Mouse (Mus musculus): Measurements from ENCODE around the gene Zfr. TPM values are rescaled to one million over a fixed set of nuclear protein-coding genes. Genes with fewer than 3 reads are reported as not detected.
A peak's percentile ranks its signal among the peaks of the same experiment; 100 is the strongest.

The Zfr gene
- 108 and 109 TPM in 2 replicates for polyA plus RNA-seq (2015; fragmentation: Nextera tagmentation; extraction: Ambion mirVana)

DNA sequence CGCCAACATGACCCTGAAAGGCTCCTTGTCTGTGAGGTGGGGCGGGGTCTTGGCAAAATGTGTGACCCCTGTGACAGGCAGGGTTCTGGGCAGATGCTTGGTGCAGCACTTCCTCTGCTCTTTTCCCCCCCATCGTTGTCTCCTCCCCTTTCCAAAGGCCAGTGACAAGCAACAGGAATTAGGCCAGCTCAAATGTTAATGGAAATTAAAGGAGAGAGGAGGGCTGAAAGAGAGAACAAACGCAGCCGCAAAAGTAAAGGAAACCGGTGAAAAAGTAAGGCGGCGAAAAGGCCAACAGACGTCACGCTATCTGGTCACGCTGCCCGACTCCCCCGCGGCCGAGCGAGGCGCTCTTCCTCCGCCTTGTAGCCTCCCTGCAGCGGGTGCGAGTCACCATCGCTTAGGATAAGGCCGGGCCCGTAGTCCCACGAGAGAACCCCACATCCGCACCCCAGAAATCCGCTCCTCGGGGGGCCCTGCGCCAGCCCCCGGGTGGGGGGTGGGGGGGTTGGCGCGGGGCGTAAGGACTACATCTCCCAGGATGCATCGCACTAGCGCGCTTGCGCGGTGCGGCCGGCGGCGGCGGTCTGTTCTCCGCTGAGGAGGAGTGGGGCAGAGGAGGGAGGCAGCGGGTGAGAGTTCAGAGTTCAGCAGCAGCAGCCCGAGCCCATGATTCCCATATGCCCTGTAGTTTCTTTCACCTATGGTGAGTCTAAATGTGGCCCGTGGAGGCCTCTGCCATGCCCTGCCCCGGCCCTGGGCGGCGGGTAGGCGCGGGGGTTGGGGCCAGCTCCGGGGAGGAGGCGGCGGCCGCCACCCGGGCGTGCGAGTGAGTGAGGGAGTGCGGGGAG, at the start of gene Zfr:
Gene Zfr (plus strand): TSS at position 590 of the 851 bp plus-strand sequence.
- Histone ChIP-seq H3K4me1 (peaks cover 15% of the 10 kb centered on the region), H3K4me2 (peak within 1 kb of the TSS; percentile 83), H3K36me3 (peaks cover 5% of the 10 kb centered on the region; the same call in 1 of the 2 replicates), H3K9ac (peak within 1 kb of the TSS; percentile 95), H3K27ac (peak within 1 kb of the TSS; percentile 92), H3K9me3 (replicated peaks) (no peaks in the 10 kb centered on the region), H3K27me3 (no peaks in the 10 kb centered on the region), H3K4me3 (replicated peaks) (peak within 1 kb of the TSS; percentile 83)
- under 1% methylated on average over 57 of the region's 59 CpGs for WGBS
- peak; percentile 92 for ATAC-seq (replicated peaks; ENCODE audit: low FRiP score)

DNA sequence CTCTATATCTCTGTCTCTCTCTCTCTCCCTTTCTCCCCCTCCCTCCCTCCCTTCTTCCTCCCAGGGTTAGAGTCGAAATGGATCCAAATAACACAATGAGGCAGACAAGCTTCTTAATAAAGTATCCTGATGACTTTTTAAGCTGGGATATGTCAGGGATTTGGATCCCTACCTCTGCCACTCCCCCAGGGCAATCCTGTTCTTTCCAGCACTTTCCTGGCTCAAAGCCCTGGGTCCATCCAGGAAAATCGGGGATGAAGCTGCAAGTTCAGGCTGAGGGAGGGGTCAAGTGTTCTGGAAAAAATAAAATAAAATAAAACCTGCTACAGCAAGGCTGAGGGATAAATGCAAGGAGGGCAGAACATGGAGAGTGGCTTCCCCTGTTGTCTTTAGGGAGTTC, 49.7 kb upstream of the Zfr start:
- Histone ChIP-seq H3K9ac (no peak overlapping the region), H3K9me3 (replicated peaks) (no peaks in the 10 kb centered on the region), H3K4me1 (peaks cover 40% of the 10 kb centered on the region), H3K27ac (peak overlapping the region; percentile 88), H3K4me3 (replicated peaks) (no peak overlapping the region), H3K27me3 (no peaks in the 10 kb centered on the region), H3K4me2 (0 out of 2 replicates have a peak overlapping the region, but pooled peaks have one; percentile 7), H3K36me3 (no peaks in the 10 kb centered on the region)
- ATAC-seq (replicated peaks; ENCODE audit: low FRiP score), result no peak
- 61% methylated on average over 2 of the region's 2 CpGs for WGBS

DNA sequence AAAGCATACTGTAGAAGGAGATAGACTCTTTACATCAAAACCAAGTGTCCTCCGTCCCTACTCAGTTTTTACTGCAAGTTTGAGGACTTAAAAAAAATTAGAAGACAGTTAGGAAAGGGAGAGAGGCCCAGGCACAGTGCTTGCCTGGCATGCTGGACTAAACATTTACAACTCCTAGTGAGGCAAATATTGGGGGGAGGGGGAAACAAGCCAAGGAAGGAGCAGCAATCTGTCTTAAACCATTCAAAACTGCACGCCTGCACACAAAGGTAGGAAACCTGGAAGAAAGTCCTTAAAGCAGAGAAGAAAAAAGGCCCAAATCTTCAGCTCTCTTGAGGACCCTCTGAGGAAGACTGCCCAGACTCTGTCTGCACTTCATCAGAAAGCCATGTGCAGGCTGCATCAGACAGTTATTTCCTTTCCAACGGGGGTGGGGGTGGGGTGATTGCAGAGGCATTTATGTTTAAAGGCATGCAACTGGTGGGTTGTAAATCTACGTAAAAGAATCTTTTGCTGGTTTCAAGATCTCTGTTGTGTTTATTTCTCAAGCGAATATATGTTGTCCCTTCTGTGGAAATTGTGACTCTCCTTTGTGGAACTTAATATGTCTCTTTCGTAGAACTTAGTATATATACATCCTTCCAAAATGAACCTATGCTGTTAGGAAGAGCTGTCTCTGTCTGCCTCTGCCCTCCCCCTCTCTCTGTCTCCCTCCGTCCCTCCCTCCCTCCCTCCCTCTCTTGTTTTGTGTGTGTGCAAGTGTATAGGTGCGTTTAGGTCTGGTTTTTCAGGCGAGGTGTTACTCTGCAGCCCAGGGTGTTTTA, 49.0 kb upstream of the Zfr start:
- peak; percentile 70 for ATAC-seq (replicated peaks; ENCODE audit: low FRiP score)
- Histone ChIP-seq H3K27me3 (no peaks in the 10 kb centered on the region), H3K9ac (no peak overlapping the region), H3K4me2 (peak overlapping the region; percentile 7; the same call in 1 of the 2 replicates), H3K27ac (peak overlapping the region; percentile 88), H3K4me1 (peaks cover 40% of the 10 kb centered on the region), H3K9me3 (replicated peaks) (no peaks in the 10 kb centered on the region), H3K4me3 (replicated peaks) (no peak overlapping the region), H3K36me3 (no peaks in the 10 kb centered on the region)
- WGBS, result 41% methylated on average over 9 of the region's 9 CpGs

DNA sequence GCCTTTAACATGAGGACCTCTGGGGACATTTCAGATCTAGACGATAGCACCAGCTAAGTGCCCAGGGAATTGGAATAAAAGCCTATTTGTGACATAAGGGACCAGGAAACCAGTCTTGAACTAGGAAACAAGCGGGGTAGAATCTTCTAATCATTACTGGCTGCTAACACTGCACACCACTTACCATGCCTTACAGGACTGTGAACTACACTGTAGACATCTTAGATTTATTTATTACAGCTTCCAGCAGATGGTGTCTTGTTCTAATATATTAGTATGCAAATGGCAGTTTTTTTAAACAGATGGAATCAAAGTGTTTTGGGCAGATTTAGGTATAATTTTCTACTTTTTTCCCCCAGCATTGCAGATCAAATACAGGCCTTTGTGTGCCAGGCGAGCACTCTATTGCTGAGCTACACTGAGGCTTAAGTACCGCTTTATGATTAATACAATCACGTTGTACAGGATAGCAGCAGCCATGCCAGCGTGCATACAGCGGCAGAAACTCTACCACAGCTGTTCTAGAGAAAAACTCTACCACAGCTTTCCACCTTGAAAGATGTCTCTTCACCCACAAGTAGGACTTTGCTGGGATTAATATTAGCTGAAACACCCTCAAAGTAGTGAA, 44.8 kb upstream of the Zfr start:
- no peaks in the 10 kb centered on the region for H3K27me3 ChIP-seq
- peaks cover 21% of the 10 kb centered on the region for H3K4me1 ChIP-seq
- WGBS, result 93% methylated on average over 7 of the region's 7 CpGs
- no peak overlapping the region for H3K9ac ChIP-seq
- no peak overlapping the region for H3K4me2 ChIP-seq
- no peaks in the 10 kb centered on the region for H3K9me3 ChIP-seq (replicated peaks)
- no peaks in the 10 kb centered on the region for H3K36me3 ChIP-seq
- no peak overlapping the region for H3K4me3 ChIP-seq (replicated peaks)
- H3K27ac ChIP-seq, result no peak overlapping the region
- no peak for ATAC-seq (replicated peaks; ENCODE audit: low FRiP score)

DNA sequence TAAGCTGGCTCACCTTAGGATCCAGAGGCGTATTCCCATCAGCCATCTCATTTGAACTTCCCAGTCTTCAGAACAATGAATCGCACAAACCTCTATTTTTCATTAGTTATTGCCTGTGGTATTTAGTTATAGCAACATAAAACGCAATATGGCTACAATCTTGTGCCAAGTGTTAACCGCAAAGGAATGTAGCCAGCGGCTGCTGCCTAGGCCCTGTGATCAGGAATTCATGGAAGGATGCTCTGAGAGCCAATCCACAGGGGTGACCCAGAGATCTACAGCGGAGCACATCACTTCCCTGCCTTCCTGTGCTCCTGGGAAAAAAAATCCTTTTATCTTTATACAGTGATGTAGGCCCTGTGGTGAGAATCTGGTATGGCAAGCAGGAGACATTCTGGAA, 43.2 kb upstream of the Zfr start:
- WGBS, result 91% methylated on average over 6 of the region's 6 CpGs
- ATAC-seq (replicated peaks; ENCODE audit: low FRiP score), result no peak
- Histone ChIP-seq H3K27ac (no peak overlapping the region), H3K4me1 (peaks cover 5% of the 10 kb centered on the region), H3K9me3 (replicated peaks) (no peaks in the 10 kb centered on the region), H3K9ac (no peak overlapping the region), H3K4me3 (replicated peaks) (no peak overlapping the region), H3K27me3 (no peaks in the 10 kb centered on the region), H3K36me3 (no peaks in the 10 kb centered on the region), H3K4me2 (no peak overlapping the region)

DNA sequence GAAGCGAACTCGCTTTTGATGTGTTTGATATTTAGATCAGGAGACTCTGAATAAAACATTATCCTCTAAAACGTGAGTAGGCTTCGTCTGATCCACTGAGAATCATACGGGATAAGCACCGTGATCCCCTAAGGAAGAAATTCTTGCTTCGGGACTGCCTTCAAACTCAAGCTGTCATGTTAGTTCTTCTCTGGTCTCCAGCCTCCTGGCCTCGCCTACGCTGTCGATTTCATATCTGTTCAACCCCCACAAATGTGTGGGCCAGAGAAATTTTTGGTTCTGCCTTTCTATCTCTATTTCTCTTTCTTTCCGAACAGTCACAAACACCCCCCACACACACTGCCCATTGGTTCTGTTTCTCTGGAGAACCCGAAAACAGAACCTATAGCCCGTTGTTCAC, 35.3 kb upstream of the Zfr start:
- Histone ChIP-seq H3K4me2 (no peak overlapping the region), H3K27ac (no peak overlapping the region), H3K9me3 (replicated peaks) (no peaks in the 10 kb centered on the region), H3K36me3 (no peaks in the 10 kb centered on the region), H3K27me3 (no peaks in the 10 kb centered on the region), H3K4me1 (no peaks in the 10 kb centered on the region), H3K9ac (no peak overlapping the region), H3K4me3 (replicated peaks) (no peak overlapping the region)
- WGBS, result 93% methylated on average over 13 of the region's 13 CpGs
- ATAC-seq (replicated peaks; ENCODE audit: low FRiP score), result no peak

DNA sequence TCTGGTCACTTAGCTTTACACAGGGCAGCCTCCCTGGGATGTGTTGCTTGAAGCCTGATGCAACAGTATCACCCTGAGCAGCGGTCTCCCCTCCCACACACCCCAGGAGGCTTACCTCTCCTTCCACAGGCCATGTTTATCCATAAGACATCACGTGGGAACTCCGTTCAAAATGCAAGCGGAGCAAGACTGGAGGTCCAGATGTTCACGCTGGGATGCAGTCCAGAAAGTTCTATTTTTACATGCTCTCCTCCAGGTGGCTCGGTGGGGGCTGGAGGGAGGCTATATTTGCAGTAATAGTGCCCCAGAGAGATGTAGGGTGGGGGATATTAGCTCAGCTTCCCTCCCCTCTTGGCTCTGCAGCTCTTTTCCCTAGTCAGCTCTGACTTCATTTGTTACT, 33.5 kb upstream of the Zfr start:
- no peak overlapping the region for H3K4me2 ChIP-seq
- no peaks in the 10 kb centered on the region for H3K36me3 ChIP-seq
- no peaks in the 10 kb centered on the region for H3K4me1 ChIP-seq
- H3K9me3 ChIP-seq (replicated peaks), result no peaks in the 10 kb centered on the region
- peak; percentile 73 for ATAC-seq (replicated peaks; ENCODE audit: low FRiP score)
- H3K27me3 ChIP-seq, result no peaks in the 10 kb centered on the region
- 51% methylated on average over 6 of the region's 6 CpGs for WGBS
- no peak overlapping the region for H3K4me3 ChIP-seq (replicated peaks)
- H3K9ac ChIP-seq, result no peak overlapping the region
- H3K27ac ChIP-seq, result no peak overlapping the region

DNA sequence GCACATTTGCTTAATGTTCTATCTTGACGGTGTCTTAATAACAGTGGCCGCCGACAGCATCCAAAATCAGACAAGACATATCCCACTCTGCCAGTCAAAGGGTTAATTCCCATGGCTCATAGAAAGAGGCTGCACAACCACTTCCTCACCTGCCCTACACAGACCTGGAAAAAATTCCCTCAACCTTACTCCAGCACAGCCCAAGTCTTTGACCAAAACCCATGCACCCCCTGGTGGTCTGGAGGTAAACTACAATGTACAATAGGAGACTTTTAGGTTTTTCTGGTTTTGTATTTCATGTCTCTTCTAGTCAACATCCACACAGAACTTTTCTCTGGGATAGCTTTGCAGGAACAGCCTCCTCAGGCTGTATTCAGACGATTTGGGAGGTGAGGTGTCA, 32.8 kb upstream of the Zfr start:
- Histone ChIP-seq H3K36me3 (no peaks in the 10 kb centered on the region), H3K4me2 (no peak overlapping the region), H3K4me3 (replicated peaks) (no peak overlapping the region), H3K27ac (no peak overlapping the region), H3K4me1 (no peaks in the 10 kb centered on the region), H3K27me3 (no peaks in the 10 kb centered on the region), H3K9me3 (replicated peaks) (no peaks in the 10 kb centered on the region), H3K9ac (no peak overlapping the region)
- WGBS, result 79% methylated on average over 4 of the region's 4 CpGs
- no peak for ATAC-seq (replicated peaks; ENCODE audit: low FRiP score)

DNA sequence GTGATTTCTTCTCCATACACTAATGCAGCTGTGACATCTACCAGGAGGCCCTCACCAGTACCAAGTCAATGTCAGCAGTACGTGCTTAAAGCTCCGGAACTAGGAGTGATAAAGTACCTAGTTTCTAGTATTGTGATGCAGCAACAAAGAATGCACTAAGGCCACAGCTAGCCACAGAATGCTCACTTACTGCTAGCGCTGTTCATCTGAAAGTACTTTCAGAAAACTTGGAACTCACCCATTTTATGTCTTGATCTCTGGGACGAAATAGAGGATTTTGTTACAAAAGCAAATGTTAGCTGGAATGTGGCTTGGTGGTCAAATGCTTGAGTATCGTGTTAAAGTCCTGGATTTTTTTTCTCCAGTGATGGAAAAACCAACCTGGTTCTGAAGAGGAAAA, 30.0 kb upstream of the Zfr start:
- WGBS, result 65% methylated on average over 5 of the region's 5 CpGs
- H3K27me3 ChIP-seq, result no peaks in the 10 kb centered on the region
- ATAC-seq (replicated peaks; ENCODE audit: low FRiP score), result no peak
- H3K9ac ChIP-seq, result no peak overlapping the region
- no peak overlapping the region for H3K4me3 ChIP-seq (replicated peaks)
- no peaks in the 10 kb centered on the region for H3K4me1 ChIP-seq
- no peaks in the 10 kb centered on the region for H3K9me3 ChIP-seq (replicated peaks)
- H3K4me2 ChIP-seq, result no peak overlapping the region
- H3K27ac ChIP-seq, result no peak overlapping the region
- no peaks in the 10 kb centered on the region for H3K36me3 ChIP-seq

DNA sequence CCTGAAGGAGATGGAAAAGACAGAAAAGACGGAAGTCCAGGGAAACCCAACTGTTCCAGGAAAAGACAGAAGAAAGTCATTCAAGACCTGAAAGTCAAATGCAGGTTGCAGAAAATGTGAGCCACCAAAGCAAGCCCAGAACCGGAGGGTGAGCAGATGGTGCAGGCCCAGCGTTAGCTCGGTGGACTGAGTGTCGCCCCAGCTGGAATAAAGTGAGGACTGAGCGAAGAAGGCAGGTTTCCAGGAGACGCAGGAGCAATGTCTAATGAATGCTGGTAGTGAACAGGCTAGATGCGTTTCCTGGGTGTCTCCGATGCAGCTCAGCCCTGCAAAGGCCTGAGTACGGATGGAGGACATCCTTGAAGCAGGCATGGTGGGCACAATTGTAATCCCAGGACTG, 29.5 kb upstream of the Zfr start:
- no peak overlapping the region for H3K27ac ChIP-seq
- no peak overlapping the region for H3K4me3 ChIP-seq (replicated peaks)
- H3K9me3 ChIP-seq (replicated peaks), result no peaks in the 10 kb centered on the region
- H3K27me3 ChIP-seq, result no peaks in the 10 kb centered on the region
- no peak for ATAC-seq (replicated peaks; ENCODE audit: low FRiP score)
- no peaks in the 10 kb centered on the region for H3K4me1 ChIP-seq
- no peaks in the 10 kb centered on the region for H3K36me3 ChIP-seq
- H3K9ac ChIP-seq, result no peak overlapping the region
- no peak overlapping the region for H3K4me2 ChIP-seq
- 91% methylated on average over 10 of the region's 10 CpGs for WGBS

DNA sequence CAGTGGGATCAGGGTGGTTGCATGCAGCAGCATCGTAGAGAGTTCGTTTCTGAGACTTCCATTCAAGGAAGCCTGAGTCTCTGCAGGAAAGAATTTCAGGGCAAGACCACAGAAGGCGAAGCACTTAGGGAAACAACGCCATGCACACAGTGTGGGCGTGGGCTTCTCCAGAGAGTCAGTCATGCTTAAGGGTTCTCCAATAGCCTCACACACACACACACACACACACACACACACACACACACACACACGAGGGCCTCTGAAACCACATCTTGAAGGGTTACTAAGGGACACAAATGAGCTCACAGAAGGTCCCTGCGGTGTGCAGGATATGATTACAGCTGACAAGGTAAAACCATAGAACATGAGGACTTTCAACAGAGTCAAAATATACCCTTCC, 27.5 kb upstream of the Zfr start:
- no peak overlapping the region for H3K27ac ChIP-seq
- ATAC-seq (replicated peaks; ENCODE audit: low FRiP score), result no peak
- WGBS, result 69% methylated on average over 7 of the region's 7 CpGs

More for the DNA sequence above, 27.5 kb upstream of the Zfr start:
- Histone ChIP-seq H3K4me2 (no peak overlapping the region), H3K9ac (no peak overlapping the region), H3K4me1 (no peaks in the 10 kb centered on the region), H3K36me3 (no peaks in the 10 kb centered on the region), H3K4me3 (replicated peaks) (no peak overlapping the region), H3K27me3 (no peaks in the 10 kb centered on the region), H3K9me3 (replicated peaks) (no peaks in the 10 kb centered on the region)
